Mouse (Mus musculus): ENCODE measurements around the gene Nova2.

DNA sequence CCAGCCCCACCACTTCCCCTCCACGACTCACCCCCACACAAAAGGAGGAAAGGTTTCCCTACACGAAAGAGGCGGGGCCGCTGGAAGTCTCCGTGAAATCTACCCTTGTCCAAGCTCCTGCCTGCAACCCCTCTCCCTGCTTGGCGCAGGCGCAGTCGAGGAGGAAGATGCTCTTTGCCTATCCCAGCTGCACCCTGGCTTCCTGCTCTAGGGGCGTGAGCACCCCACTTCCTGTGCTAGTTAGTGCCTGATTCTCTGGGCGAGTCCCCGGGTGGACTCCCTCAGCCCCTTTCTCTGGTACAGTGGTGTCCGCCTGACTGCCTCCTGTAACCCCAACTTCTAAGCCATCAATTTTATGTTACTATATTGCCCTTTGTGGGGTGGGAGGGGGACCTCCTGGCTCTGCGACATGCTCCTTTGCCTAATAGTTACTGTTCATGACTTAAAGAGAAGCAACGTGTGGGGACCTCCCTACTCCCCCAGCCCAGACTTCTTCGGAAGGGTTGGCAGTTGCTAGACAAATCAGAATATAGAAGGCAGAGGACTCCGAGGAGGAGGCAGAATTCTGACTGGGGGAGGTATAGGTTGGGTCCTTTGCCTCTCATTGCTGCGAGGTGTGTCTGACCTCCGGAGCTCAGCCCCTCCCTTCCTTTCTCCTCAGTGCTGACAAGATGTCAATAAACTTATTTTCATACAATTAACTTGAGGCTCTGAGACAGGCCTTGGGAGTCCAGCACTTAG lies 75.5 kb downstream of the Nova2 start:
- TF ChIP-seq CTCF (IDR thresholded peaks at IDR 0.05; ENCODE audit: borderline replicate concordance, control insufficient read depth, extremely low read depth, insufficient read depth, low read length, poor library complexity) (no peak), POLR2A (IDR thresholded peaks at IDR 0.05; ENCODE audit: control insufficient read depth, extremely low read depth, insufficient read depth, low read length, poor library complexity) (peak; percentile 84)
